Mouse (Mus musculus): ENCODE results near the gene Atp7a. TPM values are rescaled to one million over a fixed set of nuclear protein-coding genes. Genes with fewer than 3 reads are reported as not detected.
"Not testable (repeated sequence)": the region's sequence is repeated elsewhere in the genome, so short reads cannot be mapped to it uniquely, and the experiment has no call there.

The Atp7a gene
- polyA plus RNA-seq, 1 experiment from 2014 or later = 25.3 TPM

- 71% methylated on average over 9 of the region's 9 CpGs for WGBS
- Histone ChIP-seq H3K9ac (ENCODE audit: low read depth, low read length) (no peak overlapping the region), H3K36me3 (ENCODE audit: control insufficient read depth, insufficient read depth, low read length) (no peaks in the 10 kb centered on the region), H3K9me3 (ENCODE audit: control insufficient read depth, low read length) (no peaks in the 10 kb centered on the region), H3K27ac (ENCODE audit: low read depth, low read length) (no peak overlapping the region), H3K4me1 (replicated peaks; ENCODE audit: control insufficient read depth, insufficient read depth, low read length) (no peaks in the 10 kb centered on the region), H3K4me2 (replicated peaks; ENCODE audit: low read depth, low read length) (no peak overlapping the region), H3K4me3 (ENCODE audit: low read depth, low read length) (no peak overlapping the region), H3K27me3 (ENCODE audit: control insufficient read depth, insufficient read depth, low read length) (no peaks in the 10 kb centered on the region)
- no peak for ATAC-seq (ENCODE audit: low FRiP score)
- DNase-seq (ENCODE audit: low spot score) = no peak
These were observed 18.9 kb downstream of the Atp7a start for GRCm38 (mm10) chrX:106045928-106046327.

DNA sequence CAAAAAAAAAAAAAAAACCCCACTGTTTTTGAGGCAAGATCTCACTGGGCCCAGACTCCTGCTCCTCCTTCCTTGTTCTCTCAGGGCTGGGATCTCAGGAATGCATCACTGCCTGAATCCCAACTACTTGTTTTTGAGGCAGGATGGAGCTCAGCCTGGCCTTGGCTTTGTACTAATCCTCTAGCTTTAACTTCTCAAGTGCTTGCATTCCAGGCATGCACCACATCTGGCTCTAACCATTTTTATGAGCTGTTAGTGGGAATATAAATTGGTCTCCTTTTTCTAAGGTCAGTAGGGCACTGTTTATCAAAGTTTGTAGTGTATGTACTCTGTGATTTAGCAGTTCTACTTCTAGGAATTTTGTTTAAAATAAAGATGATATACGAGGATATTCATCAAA lies 21.1 kb downstream of the Atp7a start:
- Histone ChIP-seq H3K4me2 (replicated peaks; ENCODE audit: low read depth, low read length) (no peak overlapping the region), H3K36me3 (ENCODE audit: control insufficient read depth, insufficient read depth, low read length) (no peaks in the 10 kb centered on the region), H3K4me1 (replicated peaks; ENCODE audit: control insufficient read depth, insufficient read depth, low read length) (no peaks in the 10 kb centered on the region), H3K4me3 (ENCODE audit: low read depth, low read length) (no peak overlapping the region), H3K27ac (ENCODE audit: low read depth, low read length) (no peak overlapping the region), H3K9me3 (ENCODE audit: control insufficient read depth, low read length) (no peaks in the 10 kb centered on the region), H3K9ac (ENCODE audit: low read depth, low read length) (no peak overlapping the region), H3K27me3 (ENCODE audit: control insufficient read depth, insufficient read depth, low read length) (no peaks in the 10 kb centered on the region)
- no peak for DNase-seq (ENCODE audit: low spot score)
- WGBS = 86% methylated on average over 1 of the region's 1 CpGs
- ATAC-seq (ENCODE audit: low FRiP score) = no peak

- H3K27me3 ChIP-seq (ENCODE audit: control insufficient read depth, insufficient read depth, low read length); H3K9ac ChIP-seq (ENCODE audit: low read depth, low read length); ATAC-seq (ENCODE audit: low FRiP score); H3K9me3 ChIP-seq (ENCODE audit: control insufficient read depth, low read length); H3K36me3 ChIP-seq (ENCODE audit: control insufficient read depth, insufficient read depth, low read length); H3K4me3 ChIP-seq (ENCODE audit: low read depth, low read length); H3K4me1 ChIP-seq (replicated peaks; ENCODE audit: control insufficient read depth, insufficient read depth, low read length); H3K4me2 ChIP-seq (replicated peaks; ENCODE audit: low read depth, low read length); DNase-seq (ENCODE audit: low spot score); H3K27ac ChIP-seq (ENCODE audit: low read depth, low read length): not testable (repeated sequence)
- WGBS = 93% methylated on average over 2 of the region's 2 CpGs
These were observed 50.8 kb downstream of the Atp7a start for GRCm38 (mm10) chrX:106077858-106078257.

GRCm38 (mm10) chrX:106080811-106081443 lies 53.9 kb downstream of the Atp7a start:
- no peak overlapping the region for H3K4me2 ChIP-seq (replicated peaks; ENCODE audit: low read depth, low read length)
- no peaks in the 10 kb centered on the region for H3K4me1 ChIP-seq (replicated peaks; ENCODE audit: control insufficient read depth, insufficient read depth, low read length)
- WGBS = 56% methylated on average over 13 of the region's 13 CpGs
- H3K9ac ChIP-seq (ENCODE audit: low read depth, low read length) = no peak overlapping the region
- no peak overlapping the region for H3K4me3 ChIP-seq (ENCODE audit: low read depth, low read length)
- no peak overlapping the region for H3K27ac ChIP-seq (ENCODE audit: low read depth, low read length)
- no peaks in the 10 kb centered on the region for H3K27me3 ChIP-seq (ENCODE audit: control insufficient read depth, insufficient read depth, low read length)
- no peaks in the 10 kb centered on the region for H3K9me3 ChIP-seq (ENCODE audit: control insufficient read depth, low read length)
- H3K36me3 ChIP-seq (ENCODE audit: control insufficient read depth, insufficient read depth, low read length) = no peaks in the 10 kb centered on the region
- ATAC-seq (ENCODE audit: low FRiP score) = no peak
- DNase-seq (ENCODE audit: low spot score) = no peak

DNA sequence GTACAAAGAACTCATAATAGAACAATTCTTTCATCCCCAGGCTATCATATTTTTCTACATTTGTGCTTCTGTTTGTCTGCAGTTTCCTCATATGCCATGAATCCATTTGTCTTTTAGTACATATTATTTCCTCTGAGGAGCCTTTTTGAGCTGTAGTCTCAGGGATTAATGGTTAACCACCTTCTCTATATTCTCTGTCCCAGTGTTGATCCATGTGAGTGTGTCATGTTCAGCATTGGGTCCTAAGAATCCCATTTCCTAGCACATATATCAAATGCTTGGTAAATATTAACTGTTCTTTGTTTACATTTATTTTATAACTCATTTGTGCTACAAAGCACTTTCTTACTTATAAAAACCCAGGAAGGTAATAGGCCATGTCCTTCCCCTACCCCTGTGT lies 55.4 kb downstream of the Atp7a start:
- no peaks in the 10 kb centered on the region for H3K9me3 ChIP-seq (ENCODE audit: control insufficient read depth, low read length)
- H3K27ac ChIP-seq (ENCODE audit: low read depth, low read length) = no peak overlapping the region
- no peaks in the 10 kb centered on the region for H3K36me3 ChIP-seq (ENCODE audit: control insufficient read depth, insufficient read depth, low read length)
- ATAC-seq (ENCODE audit: low FRiP score) (no peak), DNase-seq (ENCODE audit: low spot score) (no peak)
- no peak overlapping the region for H3K4me3 ChIP-seq (ENCODE audit: low read depth, low read length)
- H3K9ac ChIP-seq (ENCODE audit: low read depth, low read length) = no peak overlapping the region
- no peaks in the 10 kb centered on the region for H3K27me3 ChIP-seq (ENCODE audit: control insufficient read depth, insufficient read depth, low read length)
- H3K4me2 ChIP-seq (replicated peaks; ENCODE audit: low read depth, low read length) = no peak overlapping the region
- no peaks in the 10 kb centered on the region for H3K4me1 ChIP-seq (replicated peaks; ENCODE audit: control insufficient read depth, insufficient read depth, low read length)

DNA sequence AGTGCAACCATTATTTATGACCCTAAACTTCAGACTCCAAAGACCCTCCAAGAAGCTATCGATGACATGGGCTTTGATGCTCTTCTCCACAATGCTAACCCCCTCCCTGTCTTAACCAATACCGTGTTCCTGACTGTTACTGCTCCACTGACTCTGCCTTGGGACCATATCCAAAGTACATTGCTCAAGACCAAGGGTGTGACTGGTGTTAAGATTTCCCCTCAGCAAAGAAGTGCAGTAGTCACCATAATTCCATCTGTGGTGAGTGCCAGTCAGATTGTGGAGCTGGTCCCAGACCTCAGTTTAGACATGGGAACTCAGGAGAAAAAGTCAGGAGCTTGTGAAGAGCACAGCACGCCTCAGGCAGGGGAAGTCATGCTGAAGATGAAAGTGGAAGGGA lies 58.1 kb downstream of the Atp7a start:
- DNase-seq (ENCODE audit: low spot score) (no peak), ATAC-seq (ENCODE audit: low FRiP score) (no peak)
- 92% methylated on average over 3 of the region's 3 CpGs for WGBS
- Histone ChIP-seq H3K27ac (ENCODE audit: low read depth, low read length) (no peak overlapping the region), H3K4me2 (replicated peaks; ENCODE audit: low read depth, low read length) (no peak overlapping the region), H3K4me1 (replicated peaks; ENCODE audit: control insufficient read depth, insufficient read depth, low read length) (no peaks in the 10 kb centered on the region), H3K27me3 (ENCODE audit: control insufficient read depth, insufficient read depth, low read length) (no peaks in the 10 kb centered on the region), H3K36me3 (ENCODE audit: control insufficient read depth, insufficient read depth, low read length) (no peaks in the 10 kb centered on the region), H3K4me3 (ENCODE audit: low read depth, low read length) (no peak overlapping the region), H3K9me3 (ENCODE audit: control insufficient read depth, low read length) (no peaks in the 10 kb centered on the region), H3K9ac (ENCODE audit: low read depth, low read length) (no peak overlapping the region)

GRCm38 (mm10) chrX:106085564-106085963 lies 58.5 kb downstream of the Atp7a start:
- Histone ChIP-seq H3K27me3 (ENCODE audit: control insufficient read depth, insufficient read depth, low read length) (no peaks in the 10 kb centered on the region), H3K4me1 (replicated peaks; ENCODE audit: control insufficient read depth, insufficient read depth, low read length) (no peaks in the 10 kb centered on the region), H3K36me3 (ENCODE audit: control insufficient read depth, insufficient read depth, low read length) (no peaks in the 10 kb centered on the region), H3K9me3 (ENCODE audit: control insufficient read depth, low read length) (no peaks in the 10 kb centered on the region), H3K4me3 (ENCODE audit: low read depth, low read length) (no peak overlapping the region), H3K9ac (ENCODE audit: low read depth, low read length) (no peak overlapping the region), H3K27ac (ENCODE audit: low read depth, low read length) (no peak overlapping the region), H3K4me2 (replicated peaks; ENCODE audit: low read depth, low read length) (no peak overlapping the region)
- ATAC-seq (ENCODE audit: low FRiP score) (no peak), DNase-seq (ENCODE audit: low spot score) (no peak)
- WGBS = 91% methylated on average over 2 of the region's 2 CpGs

GRCm38 (mm10) chrX:106092939-106093338 lies 65.9 kb downstream of the Atp7a start:
- H3K27ac ChIP-seq (ENCODE audit: low read depth, low read length) = no peak overlapping the region
- ATAC-seq (ENCODE audit: low FRiP score) (no peak), DNase-seq (ENCODE audit: low spot score) (no peak)
- no peaks in the 10 kb centered on the region for H3K36me3 ChIP-seq (ENCODE audit: control insufficient read depth, insufficient read depth, low read length)
- no peaks in the 10 kb centered on the region for H3K4me1 ChIP-seq (replicated peaks; ENCODE audit: control insufficient read depth, insufficient read depth, low read length)
- no peak overlapping the region for H3K9ac ChIP-seq (ENCODE audit: low read depth, low read length)
- no peak overlapping the region for H3K4me2 ChIP-seq (replicated peaks; ENCODE audit: low read depth, low read length)
- 33% methylated on average over 5 of the region's 5 CpGs for WGBS
- no peak overlapping the region for H3K4me3 ChIP-seq (ENCODE audit: low read depth, low read length)
- H3K27me3 ChIP-seq (ENCODE audit: control insufficient read depth, insufficient read depth, low read length) = no peaks in the 10 kb centered on the region
- H3K9me3 ChIP-seq (ENCODE audit: control insufficient read depth, low read length) = no peaks in the 10 kb centered on the region

GRCm38 (mm10) chrX:106105464-106105863 lies 78.4 kb downstream of the Atp7a start:
- Histone ChIP-seq H3K4me1 (replicated peaks; ENCODE audit: control insufficient read depth, insufficient read depth, low read length) (no peaks in the 10 kb centered on the region), H3K27ac (ENCODE audit: low read depth, low read length) (no peak overlapping the region), H3K9me3 (ENCODE audit: control insufficient read depth, low read length) (no peaks in the 10 kb centered on the region), H3K36me3 (ENCODE audit: control insufficient read depth, insufficient read depth, low read length) (no peaks in the 10 kb centered on the region), H3K4me3 (ENCODE audit: low read depth, low read length) (no peak overlapping the region), H3K27me3 (ENCODE audit: control insufficient read depth, insufficient read depth, low read length) (no peaks in the 10 kb centered on the region), H3K4me2 (replicated peaks; ENCODE audit: low read depth, low read length) (no peak overlapping the region), H3K9ac (ENCODE audit: low read depth, low read length) (no peak overlapping the region)
- 65% methylated on average over 2 of the region's 2 CpGs for WGBS
- DNase-seq (ENCODE audit: low spot score) (no peak), ATAC-seq (ENCODE audit: low FRiP score) (no peak)
